Mouse (Mus musculus) heart, adult 2 months (tissue): ENCODE results near the gene Farsa. TPM values are rescaled to one million over a fixed set of nuclear protein-coding genes. Genes with fewer than 3 reads are reported as not detected.
A peak's percentile ranks its signal among the peaks of the same experiment; 100 is the strongest.

Experiments
- DNase-seq, 2 experiments: peaks; one replicate each; pipeline ENCODE4 v3.0.0; 2021
- H3K27ac ChIP-seq: fragments of 200-600 bp; 2 replicates; pipeline ENCODE4 v1.8.1; 2022
- H3K27me3 ChIP-seq: fragments of 200-500 bp; 2 replicates; pipeline ENCODE4 v1.6.1; 2012; ENCODE audit warnings: mild to moderate bottlenecking, low read length, inconsistent platforms, mixed read lengths; ENCODE audit not compliant: control insufficient read depth, insufficient read depth
- H3K36me3 ChIP-seq: fragments of 200-500 bp; 2 replicates; pipeline ENCODE4 v1.6.1; 2012; ENCODE audit warnings: low read length, inconsistent platforms; ENCODE audit not compliant: control insufficient read depth, insufficient read depth
- H3K4me1 ChIP-seq: fragments of 200-500 bp; 2 replicates; pipeline ENCODE4 v1.6.1; 2011; ENCODE audit warnings: low read length; ENCODE audit not compliant: control insufficient read depth, insufficient read depth
- H3K4me3 ChIP-seq: fragments of 200-600 bp; 2 replicates; pipeline ENCODE4 v1.8.1; 2022
- H3K79me2 ChIP-seq: fragments of 200-500 bp; replicated peaks from 2 replicates; pipeline ENCODE4 v1.6.1; 2012; ENCODE audit warnings: mild to moderate bottlenecking, inconsistent platforms, low read length, moderate library complexity, mixed read lengths; ENCODE audit not compliant: control insufficient read depth, insufficient read depth
- H3K9ac ChIP-seq: fragments of 200-500 bp; 2 replicates; pipeline ENCODE4 v1.6.1; 2012; ENCODE audit warnings: low read depth, mild to moderate bottlenecking, control low read depth, inconsistent platforms, low read length, mixed read lengths
- CTCF ChIP-seq: fragments of 200-600 bp; IDR thresholded peaks from 2 replicates; pipeline ENCODE4 v1.8.1; 2022; ENCODE audit warnings: antibody characterized with exemption, mild to moderate bottlenecking, moderate library complexity
- EP300 ChIP-seq: fragments of 200-500 bp; IDR thresholded peaks from 2 replicates; pipeline ENCODE4 v1.6.1; 2011; ENCODE audit warnings: low read depth, low read length, control low read depth; ENCODE audit not compliant: insufficient read depth
- POLR2A ChIP-seq: fragments of 200-500 bp; IDR thresholded peaks from 2 replicates; pipeline ENCODE4 v1.6.1; 2011; ENCODE audit warnings: mild to moderate bottlenecking, low read depth, low read length, control low read depth; ENCODE audit not compliant: insufficient read depth
- WGBS: fragments of 180-500 bp; shearing (Covaris S2); methylation state at CpG from one replicate; pipeline ENCODE4 v1.1.7; 2018; 5-methylcytosine and 5-hydroxymethylcytosine counted together
- intact Hi-C: fragments of 180-260 bp; cut with DNase I; formaldehyde crosslinking; loops from one replicate; pipeline ENCODE4 v1.15.1; 2025
- polyA plus RNA-seq: library from polyadenylated mRNA; depleted of rRNA; stranded (reverse); fragments of >200 nt; gene quantifications from 2 replicates; pipeline ENCODE4 v1.2.3, GENCODE M21; 2012
- total RNA-seq, 2 experiments: library from RNA; stranded (reverse); gene quantifications; 2 replicates each; pipeline ENCODE4 v1.2.3; 2021

The Farsa gene
- total and polyA plus RNA-seq, 3 experiments: 21.8 to 32.5 (median 24.5) TPM

DNA sequence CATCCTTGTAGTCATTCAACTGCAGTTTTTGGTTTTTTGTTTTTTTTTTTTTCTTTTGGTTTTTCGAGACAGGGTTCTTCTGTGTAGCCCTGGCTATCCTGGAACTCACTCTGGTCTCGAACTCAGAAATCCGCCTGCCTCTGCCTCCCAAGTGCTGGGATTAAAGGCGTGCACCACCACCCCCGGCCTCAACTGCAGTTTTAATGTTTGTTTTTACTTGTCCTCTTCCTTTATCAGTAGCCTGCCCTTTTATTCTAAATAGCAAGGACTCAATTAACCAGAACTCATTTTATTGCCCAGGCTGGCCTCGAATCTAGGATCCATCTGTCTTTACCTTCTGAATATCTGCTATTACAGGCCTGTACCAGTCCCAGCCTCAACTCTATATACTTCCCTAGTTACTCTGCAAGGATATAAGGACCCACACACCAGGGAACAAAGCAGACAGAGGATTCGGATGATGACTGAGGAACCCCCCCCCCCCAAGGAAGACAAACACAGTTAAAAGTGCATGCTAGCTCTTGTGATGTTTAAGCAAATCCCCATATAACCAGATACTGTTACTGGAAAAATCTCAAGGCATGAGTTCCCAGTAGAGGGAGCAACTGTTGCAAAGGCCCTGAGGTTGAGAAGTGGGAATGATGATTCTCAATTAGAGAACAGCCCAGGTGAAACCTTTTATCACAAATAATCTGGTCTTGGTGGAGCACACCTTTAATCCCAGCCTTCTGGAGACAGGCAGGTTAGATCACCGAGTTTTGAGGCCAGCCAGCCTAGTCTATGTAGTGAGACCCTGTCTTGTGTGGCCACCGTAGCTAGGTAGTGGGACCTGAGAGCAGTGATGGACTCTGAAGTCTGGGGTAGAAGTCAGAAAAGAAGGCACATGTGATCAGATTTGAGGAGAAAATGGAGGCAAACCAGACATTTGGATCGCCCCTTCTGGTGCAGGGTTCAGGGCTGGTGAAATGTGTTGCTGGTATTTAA lies 23.7 kb upstream of the Farsa start:
- TF ChIP-seq EP300 (no peak), POLR2A (no peak), CTCF (0 out of 2 replicates have a peak, but pooled peaks have one; percentile 17)
- H3K9ac ChIP-seq: peak overlapping the region; percentile 98
- H3K27ac ChIP-seq: peak overlapping the region; percentile 94
- 46% methylated on average over 10 of the region's 10 CpGs for whole genome bisulfite sequencing
- peaks cover 2% of the 10 kb centered on the region; the same call in 1 of the 2 replicates for H3K36me3 ChIP-seq
- no peaks in the 10 kb centered on the region for H3K27me3 ChIP-seq
- H3K4me3 ChIP-seq: peak overlapping the region; percentile 89
- H3K4me1 ChIP-seq: no peaks in the 10 kb centered on the region; the same call in 1 of the 2 replicates
- intact Hi-C loops: loop anchor here (2.0 kb wide), 1 partner anchor 24 kb away; the partner anchor contains the start of gene Farsa
- no peak for DNase-seq
- no peaks in the 10 kb centered on the region for H3K79me2 ChIP-seq

DNA sequence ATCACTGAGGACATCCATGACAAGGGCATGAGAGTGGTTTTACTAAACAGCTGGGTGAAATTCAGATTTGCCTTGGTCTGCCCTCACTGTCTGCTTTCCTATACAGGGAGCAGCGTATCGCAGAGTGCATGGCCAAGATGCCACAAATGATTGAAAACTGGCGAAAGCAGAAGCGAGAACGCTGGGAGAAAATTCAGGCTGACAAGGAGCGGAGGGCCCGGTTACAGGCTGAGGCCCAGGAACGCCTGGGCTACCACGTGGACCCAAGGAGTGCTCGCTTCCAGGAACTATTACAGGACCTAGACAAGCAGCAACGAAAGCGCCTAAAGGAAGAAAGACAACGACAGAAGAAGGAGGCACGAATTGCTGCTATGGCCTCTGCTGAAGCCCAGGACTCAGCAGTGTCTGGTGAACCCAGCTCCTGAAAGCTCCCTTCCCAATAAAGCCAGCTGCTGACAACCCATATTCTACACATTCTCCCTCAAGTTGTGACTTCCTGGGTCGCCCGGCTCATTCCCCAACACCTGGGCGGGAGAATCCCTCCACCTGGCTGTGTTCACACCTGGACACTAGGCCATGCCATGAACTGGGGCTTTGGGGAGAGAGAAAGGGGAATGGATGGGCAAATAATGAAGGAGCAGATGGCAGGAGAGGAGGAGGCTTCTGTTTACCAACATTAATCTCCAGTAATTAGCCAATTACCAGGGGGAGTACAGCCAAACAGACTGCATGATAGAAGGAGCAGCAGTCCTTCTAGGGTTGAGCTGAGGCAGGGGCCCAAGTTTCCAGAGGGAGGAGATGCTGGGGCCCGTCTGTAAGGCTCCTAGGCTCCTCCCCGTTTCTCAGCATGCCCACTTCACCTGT lies 22.6 kb upstream of the Farsa start:
- no peak overlapping the region for H3K27ac ChIP-seq
- intact Hi-C loops: no loop called here
- H3K79me2 ChIP-seq: no peaks in the 10 kb centered on the region
- 81% methylated on average over 19 of the region's 19 CpGs for WGBS
- H3K4me3 ChIP-seq: no peak overlapping the region
- no peak overlapping the region for H3K9ac ChIP-seq
- peaks cover 2% of the 10 kb centered on the region; the same call in 1 of the 2 replicates for H3K36me3 ChIP-seq
- no peak for TF ChIP-seq POLR2A
- TF ChIP-seq CTCF: no peak
- no peak for TF ChIP-seq EP300
- no peaks in the 10 kb centered on the region for H3K27me3 ChIP-seq
- no peak for DNase-seq
- H3K4me1 ChIP-seq: no peaks in the 10 kb centered on the region; the same call in 1 of the 2 replicates

DNA sequence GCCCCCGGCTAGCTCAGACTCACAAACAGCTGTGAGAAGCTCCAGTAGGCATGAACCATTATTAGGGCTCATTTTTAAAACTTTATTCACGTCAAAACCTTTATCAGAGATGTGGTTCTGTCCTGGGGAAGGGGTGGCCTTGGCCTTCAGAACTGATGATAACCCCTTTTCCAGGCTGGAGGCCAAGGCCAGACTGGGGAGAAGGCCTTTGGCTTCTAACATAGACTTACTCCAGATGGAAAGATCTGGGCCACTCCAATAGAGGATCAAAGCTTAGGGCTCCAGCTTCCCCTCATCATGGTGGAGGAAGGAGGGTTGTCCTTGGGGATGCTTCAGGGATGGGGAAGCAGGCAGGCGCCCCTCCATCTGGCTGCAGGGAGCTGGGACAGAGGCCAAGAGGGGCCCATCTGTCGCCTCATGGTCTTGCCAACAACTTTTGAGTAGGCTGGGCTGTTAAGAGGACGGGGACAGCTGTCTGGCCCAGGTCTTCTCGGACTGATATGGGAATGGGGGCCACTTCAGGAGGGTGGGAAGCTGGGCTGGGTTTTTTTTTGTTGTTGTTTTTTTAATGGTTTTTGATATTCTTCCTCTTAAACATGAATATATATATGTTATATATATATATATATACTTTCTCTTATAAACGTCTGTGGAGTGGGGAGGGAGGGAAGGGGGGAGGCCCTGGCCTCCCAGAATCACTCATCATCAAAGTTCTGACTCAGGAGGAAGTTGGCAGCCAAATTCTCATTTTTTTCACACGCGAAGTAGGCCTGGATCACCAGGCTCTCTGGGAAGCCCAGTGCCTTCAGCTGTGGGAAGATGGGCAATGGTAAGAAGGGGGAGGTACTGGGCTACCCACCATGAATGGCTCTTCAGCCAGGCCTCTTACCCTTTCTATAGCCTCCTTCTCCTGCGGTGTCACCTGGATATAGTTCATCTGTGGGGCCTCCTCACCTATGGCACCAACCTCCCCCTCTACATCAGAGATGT lies 21.6 kb upstream of the Farsa start:
- Histone ChIP-seq H3K27me3 (no peaks in the 10 kb centered on the region), H3K27ac (no peak overlapping the region), H3K4me1 (no peaks in the 10 kb centered on the region; the same call in 1 of the 2 replicates), H3K36me3 (peaks cover 5% of the 10 kb centered on the region; the same call in 1 of the 2 replicates), H3K9ac (no peak overlapping the region), H3K79me2 (no peaks in the 10 kb centered on the region), H3K4me3 (no peak overlapping the region)
- 44% methylated on average over 10 of the region's 10 CpGs for WGBS
- TF ChIP-seq POLR2A (no peak), EP300 (no peak), CTCF (no peak)
- intact Hi-C loops: no loop called here
- DNase-seq: peak in 1 of 2 experiments; percentile 29

DNA sequence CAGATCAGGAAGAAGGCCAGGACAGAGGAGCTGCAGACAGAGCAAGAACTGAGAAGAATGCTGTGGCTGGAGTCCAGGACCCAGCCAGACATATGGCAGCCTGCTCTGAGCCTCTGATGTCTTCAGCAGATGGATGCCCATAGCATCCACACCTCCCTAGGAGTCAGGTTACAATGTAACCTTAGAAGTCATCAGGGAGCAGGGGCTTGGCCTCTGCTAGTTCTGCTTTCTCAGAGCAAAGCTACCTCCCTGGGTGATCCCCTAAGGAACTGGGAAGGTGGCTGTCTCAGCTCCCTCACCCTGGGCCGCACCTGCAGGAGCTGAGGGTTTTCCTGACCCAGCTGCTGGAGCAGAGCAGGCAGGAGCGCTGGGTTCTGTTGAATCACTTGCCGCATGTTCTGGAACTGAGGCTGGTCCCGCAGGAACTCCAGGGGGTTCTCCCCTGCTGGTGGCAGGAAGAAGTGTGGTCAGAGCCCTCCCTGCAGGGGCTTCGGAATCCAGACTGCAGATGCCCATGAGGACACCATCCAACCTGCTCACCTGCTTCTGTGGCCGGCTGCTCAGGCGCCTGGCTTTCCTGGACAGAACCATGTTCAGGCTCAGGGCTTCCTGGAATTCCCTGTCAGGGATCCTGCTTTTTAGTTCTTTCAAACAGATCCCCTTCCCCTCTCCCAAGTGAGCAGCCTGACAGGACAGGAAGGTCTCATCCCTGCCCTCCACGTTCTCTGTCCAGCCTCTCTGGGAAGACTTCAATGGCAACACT lies 19.5 kb upstream of the Farsa start:
- intact Hi-C loops: no loop called here
- Histone ChIP-seq H3K79me2 (no peaks in the 10 kb centered on the region), H3K9ac (no peak overlapping the region), H3K27me3 (no peaks in the 10 kb centered on the region), H3K36me3 (peaks cover 5% of the 10 kb centered on the region; the same call in 1 of the 2 replicates), H3K4me1 (no peaks in the 10 kb centered on the region; the same call in 1 of the 2 replicates), H3K4me3 (no peak overlapping the region), H3K27ac (no peak overlapping the region)
- TF ChIP-seq POLR2A: no peak
- no peak for TF ChIP-seq EP300
- TF ChIP-seq CTCF: no peak
- no peak for DNase-seq
- WGBS: 59% methylated on average over 8 of the region's 8 CpGs
